Mouse (Mus musculus): ENCODE results near the gene Vpreb3.
"Not testable (repeated sequence)": the region's sequence is repeated elsewhere in the genome, so short reads cannot be mapped to it uniquely, and the experiment has no call there.

Gene Vpreb3

GRCm38 (mm10) chr10:75975216-75975615 is 32.4 kb downstream of the Vpreb3 start:
- peak; percentile 11 for DNase-seq (ENCODE audit: low spot score)

- no peak for DNase-seq (ENCODE audit: low spot score)
Observed at GRCm38 (mm10) chr10:75978119-75978834, 35.4 kb downstream of the Vpreb3 start.

- no peak for DNase-seq (ENCODE audit: low spot score)
Observed at GRCm38 (mm10) chr10:75978835-75979157, 35.9 kb downstream of the Vpreb3 start.

GRCm38 (mm10) chr10:75979432-75979831 is 36.6 kb downstream of the Vpreb3 start:
- DNase-seq (ENCODE audit: low spot score) = no peak

- no peak for DNase-seq (ENCODE audit: low spot score)
Observed at GRCm38 (mm10) chr10:75990430-75991042, 47.7 kb downstream of the Vpreb3 start.

GRCm38 (mm10) chr10:75993616-75994240 is 50.9 kb downstream of the Vpreb3 start:
- DNase-seq (ENCODE audit: low spot score) = no peak

- not testable (repeated sequence) for DNase-seq (ENCODE audit: low spot score)
Observed at GRCm38 (mm10) chr10:75994531-75995210, 51.8 kb downstream of the Vpreb3 start.

GRCm38 (mm10) chr10:75995463-75995862 is 52.6 kb downstream of the Vpreb3 start:
- no peak for DNase-seq (ENCODE audit: low spot score)

GRCm38 (mm10) chr10:75996315-75996714 is 53.5 kb downstream of the Vpreb3 start:
- no peak for DNase-seq (ENCODE audit: low spot score)
